Mouse (Mus musculus) left cerebral cortex, postnatal 10 days (tissue): ENCODE measurements around the gene Tspan9. TPM values are rescaled to one million over a fixed set of nuclear protein-coding genes. Genes with fewer than 3 reads are reported as not detected.
A peak's percentile ranks its signal among the peaks of the same experiment; 100 is the strongest.

ENCODE experiments used
- DNase-seq, 2 experiments: peaks; one replicate each; pipeline ENCODE4 v3.0.0; 2021 to 2022; ENCODE audit warnings: low spot score in 2 of 2, mixed read lengths in 1 of 2; ENCODE audit errors: extremely low spot score in 1 of 2
- intact Hi-C: fragments of 180-260 bp; cut with DNase I; formaldehyde crosslinking; loops from one replicate; pipeline ENCODE4 v1.15.1; 2025
- microRNA-seq: library from miRNA; unstranded; fragments of <30 nt; microRNA quantifications from one replicate; pipeline ENCODE4 v1.2.0, GENCODE M21; 2022
- total RNA-seq, 2 experiments: library from RNA; stranded (reverse); gene quantifications; 2 replicates each; pipeline ENCODE4 v1.2.3; 2021

Tspan9 gene
- total RNA-seq, 2 experiments from 2014 or later = 84.7 to 89.1 TPM

DNA sequence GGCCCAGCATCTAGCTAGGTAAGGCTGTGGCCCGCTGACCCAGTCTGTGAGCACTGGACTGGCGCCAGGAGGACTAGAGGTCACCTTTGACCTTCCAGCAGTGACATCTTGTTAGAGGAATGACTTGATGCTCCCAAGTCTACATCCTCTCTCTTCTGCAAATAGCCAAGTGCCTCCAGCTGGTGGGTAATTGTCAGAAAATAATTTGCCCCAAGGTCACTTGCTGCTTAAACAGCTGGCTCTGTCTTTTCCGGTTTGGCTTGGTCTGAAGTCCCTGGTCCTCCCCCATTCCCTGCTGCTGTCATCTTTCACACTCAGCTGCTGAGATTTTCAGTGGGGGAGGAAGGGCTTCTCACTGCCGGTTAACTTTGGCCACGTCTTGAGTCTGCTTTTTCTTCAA, 210.7 kb downstream of the Tspan9 start:
- peak in 1 of 2 experiments; percentile 70 for DNase-seq
- intact Hi-C loops = no loop called here

- no peak for DNase-seq
- intact Hi-C loops = loop anchor here (10.0 kb wide), 1 partner anchor 314 kb away; no protein-coding TSS in a partner anchor
Observed at GRCm38 (mm10) chr6:127928682-127929081, 214.7 kb downstream of the Tspan9 start.

DNA sequence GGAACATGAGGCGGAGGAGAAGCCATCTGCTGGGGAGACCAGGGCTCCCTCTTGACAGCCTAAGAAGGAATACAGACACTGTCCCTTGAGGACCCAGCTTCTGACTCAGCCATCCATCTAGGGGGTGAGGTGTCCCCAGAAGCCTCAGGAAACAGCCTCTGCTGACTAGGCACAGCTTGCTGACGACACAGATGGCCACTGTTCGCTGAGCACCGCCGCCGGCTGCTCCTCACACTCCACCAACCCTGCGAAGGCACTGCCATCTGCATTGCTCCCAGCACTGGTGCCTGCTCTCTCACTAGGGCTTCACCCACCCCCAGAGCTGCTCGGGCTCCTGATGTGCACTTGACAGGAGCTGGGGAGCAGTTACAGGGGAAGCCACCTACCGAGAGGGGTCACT, 217.5 kb downstream of the Tspan9 start:
- intact Hi-C loops = loop anchor here (10.0 kb wide), 1 partner anchor 311 kb away; no protein-coding TSS in a partner anchor
- DNase-seq = peak; percentile 66 to 67

GRCm38 (mm10) chr6:127924750-127925149, 218.6 kb downstream of the Tspan9 start:
- intact Hi-C loops = loop anchor here (5.0 to 10.0 kb wide), 2 partner anchors 152 to 310 kb away; no protein-coding TSS in a partner anchor
- peak; percentile 41 to 55 for DNase-seq

DNA sequence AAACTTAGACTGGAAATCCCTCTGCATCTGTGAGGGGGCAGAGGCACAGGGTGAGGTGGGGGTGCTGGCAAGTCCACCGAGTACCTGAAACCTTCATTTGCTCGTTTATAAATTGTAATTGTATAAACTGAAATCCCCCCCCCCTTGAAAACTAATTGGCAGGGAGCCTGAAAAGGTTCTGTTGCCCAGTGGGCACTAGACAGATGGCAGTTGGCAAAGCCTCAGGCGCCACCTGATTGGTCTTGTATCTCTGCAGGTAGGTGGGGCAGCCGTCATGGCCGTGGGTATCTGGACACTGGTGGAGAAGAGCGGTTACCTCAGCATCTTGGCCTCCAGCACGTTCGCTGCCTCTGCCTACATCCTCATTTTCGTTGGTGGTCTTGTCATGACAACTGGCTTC, 220.1 kb downstream of the Tspan9 start:
- intact Hi-C loops = loop anchor here (5.0 to 10.0 kb wide), 2 partner anchors 151 to 308 kb away; no protein-coding TSS in a partner anchor

GRCm38 (mm10) chr6:127921996-127922395, 221.4 kb downstream of the Tspan9 start:
- intact Hi-C loops = loop anchor here (5.0 to 10.0 kb wide), 2 partner anchors 150 to 307 kb away; no protein-coding TSS in a partner anchor
- DNase-seq = no peak

More for the DNA sequence above, 220.1 kb downstream of the Tspan9 start:
- no peak for DNase-seq

GRCm38 (mm10) chr6:127920652-127921051, 222.7 kb downstream of the Tspan9 start:
- peak; percentile 59 to 79 for DNase-seq
- intact Hi-C loops = loop anchor here (5.0 to 10.0 kb wide), 2 partner anchors 148 to 306 kb away; no protein-coding TSS in a partner anchor

DNA sequence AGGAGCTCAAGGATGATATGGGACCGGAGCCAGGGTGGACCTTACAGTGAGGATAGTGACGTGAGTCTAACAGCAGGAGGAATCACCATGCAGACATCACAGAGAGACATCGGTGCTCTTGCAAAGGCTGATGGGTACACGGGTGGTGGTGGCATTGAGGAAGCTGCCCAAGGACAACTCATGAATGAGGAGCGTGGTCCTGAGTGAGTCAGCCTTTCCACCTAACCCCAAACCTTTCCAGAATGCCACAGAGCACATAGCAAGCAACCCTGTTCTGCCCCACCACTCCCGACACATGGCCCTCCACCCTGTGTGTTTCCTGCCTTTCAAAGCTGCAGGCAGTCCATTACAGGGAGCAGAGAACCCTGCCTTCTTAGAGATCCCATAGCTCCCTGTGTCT, 223.9 kb downstream of the Tspan9 start:
- DNase-seq = no peak
- intact Hi-C loops = no loop called here

- DNase-seq = no peak
- intact Hi-C loops = no loop called here
Observed at GRCm38 (mm10) chr6:127917712-127918111, 225.7 kb downstream of the Tspan9 start.

DNA sequence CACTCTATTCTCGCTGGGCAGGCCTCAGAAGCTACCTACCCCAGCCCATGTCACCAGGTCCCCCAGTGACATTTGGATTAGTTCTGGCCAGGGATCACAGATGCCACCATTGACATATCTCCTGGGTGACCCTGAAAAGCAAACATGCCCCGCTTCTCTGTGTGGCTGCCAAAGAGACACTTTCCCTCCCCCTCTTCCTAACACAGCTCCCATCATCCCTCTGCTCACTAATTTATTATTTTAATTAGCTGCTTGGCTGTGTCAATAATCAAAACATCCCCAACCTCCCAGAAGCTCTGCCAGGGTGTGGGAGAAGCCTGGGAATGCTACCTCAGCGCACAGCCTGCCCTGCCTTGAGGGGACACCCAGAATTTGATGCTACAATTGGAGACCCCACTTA, 226.4 kb downstream of the Tspan9 start:
- no peak for DNase-seq
- intact Hi-C loops = no loop called here

DNA sequence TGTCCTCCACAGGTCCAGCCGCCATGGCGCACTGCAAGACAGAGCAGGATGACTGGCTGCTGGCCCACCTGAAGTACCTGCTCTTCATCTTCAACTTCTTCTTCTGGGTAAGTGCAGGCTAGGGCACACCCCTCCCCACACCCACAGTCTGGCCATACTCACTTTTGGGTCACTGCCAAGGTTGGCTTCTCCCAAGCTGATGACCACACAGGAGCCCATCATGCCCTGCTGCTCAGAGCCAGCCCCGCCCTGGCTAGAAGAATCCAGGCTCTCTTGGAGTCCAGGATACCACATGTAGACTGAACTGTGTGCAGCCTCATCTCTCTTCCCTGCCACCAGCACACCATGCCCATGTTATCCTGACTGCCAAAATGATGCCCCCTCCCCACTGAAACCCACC, 230.5 kb downstream of the Tspan9 start:
- DNase-seq = no peak
- intact Hi-C loops = no loop called here

DNA sequence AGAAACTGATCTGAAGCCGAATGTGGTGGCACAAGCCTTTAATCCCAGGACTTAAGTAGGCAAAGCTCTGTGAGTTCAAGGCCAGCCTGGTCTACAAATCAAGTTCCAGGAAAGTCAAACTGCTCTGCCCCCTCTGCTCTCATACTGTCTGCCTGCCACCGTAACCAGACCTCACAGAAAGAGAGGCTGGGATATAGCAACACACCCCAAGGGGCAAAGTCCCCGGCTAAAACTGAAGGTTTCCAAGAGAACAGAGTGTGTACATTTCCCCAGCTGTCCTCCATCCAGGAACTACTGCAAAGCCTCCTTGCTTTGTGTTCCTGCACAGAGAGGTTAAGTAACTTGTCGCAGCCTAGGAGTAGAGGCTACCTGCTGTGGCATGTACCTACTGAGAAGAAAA, 231.7 kb downstream of the Tspan9 start:
- DNase-seq = no peak
- intact Hi-C loops = no loop called here

Small RNA genes within 50 kb of the gene (microRNA-seq; reads per million reads assigned to microRNA genes)
- not detected for gene Gm26338

Other genes with a start within 250 kb of the Tspan9 start
- gene Tead4, start 157.2 kb upstream of the Tspan9 start, total RNA-seq = 1 to 10 TPM in 1 of 2 experiments, under 1 TPM in 1; 0.85 to 1.1 TPM
- 10 to 100 TPM; 16.9 to 17.6 TPM for gene Tulp3, start 212.3 kb upstream of the Tspan9 start, total RNA-seq
- gene Rhno1, start 219.3 kb upstream of the Tspan9 start, total RNA-seq = 10 to 100 TPM; 19.8 to 21.5 TPM
- gene Foxm1, start 219.4 kb upstream of the Tspan9 start, total RNA-seq = 1 to 10 TPM; 4.5 to 4.8 TPM
- not detected for gene Tex52, start 231.9 kb upstream of the Tspan9 start, total RNA-seq
- gene Gm44596, start 231.9 kb upstream of the Tspan9 start, total RNA-seq = not detected